Mouse (Mus musculus) cortical plate, adult 2 months (tissue): ENCODE measurements around the gene Vat1.

Source experiments
- CTCF ChIP-seq: fragments of 200-500 bp; IDR thresholded peaks from 2 replicates; pipeline ENCODE4 v1.5.1; 2011; ENCODE audit warnings: mild to moderate bottlenecking, control low read depth, low read length; ENCODE audit not compliant: insufficient read depth; ENCODE audit errors: extremely low read depth
- POLR2A ChIP-seq: fragments of 200-500 bp; IDR thresholded peaks from 2 replicates; pipeline ENCODE4 v1.6.1; 2011; ENCODE audit warnings: mild to moderate bottlenecking, low read length, control low read depth; ENCODE audit not compliant: insufficient read depth; ENCODE audit errors: extremely low read depth

- no peak for TF ChIP-seq CTCF
- TF ChIP-seq POLR2A, result no peak
These were observed 1.6 kb downstream of the Vat1 start, which contains the start of gene Rnd2 for GRCm38 (mm10) chr11:101464211-101465100.
